Mouse (Mus musculus): ENCODE measurements at regions not wholly inside any gene's neighbourhood (a gene's known extent, or its start where the extent isn't known, plus 50 kb on each side); places are given as distances from the start of the nearest gene placed in this dataset.

- Histone ChIP-seq H3K4me3 (ENCODE audit: low read depth, low read length) (no peak overlapping the region), H3K27me3 (ENCODE audit: control insufficient read depth, insufficient read depth, low read depth, low read length) (no peaks in the 10 kb centered on the region), H3K27ac (ENCODE audit: low read length) (no peak overlapping the region), H3K4me1 (ENCODE audit: control insufficient read depth, insufficient read depth, low read length) (peaks cover 9% of the 10 kb centered on the region; the same call in 1 of the 2 replicates), H3K9me3 (replicated peaks; ENCODE audit: control insufficient read depth, low read length, poor library complexity, severe bottlenecking) (no peaks in the 10 kb centered on the region), H3K4me2 (ENCODE audit: low read length) (no peak overlapping the region), H3K36me3 (ENCODE audit: control insufficient read depth, insufficient read depth, low read length) (no peaks in the 10 kb centered on the region), H3K9ac (ENCODE audit: low read depth, low read length) (no peak overlapping the region)
- ATAC-seq, result no peak
- 41% methylated on average over 3 of the region's 3 CpGs for WGBS
Measured at GRCm38 (mm10) chrX:11100935-11101334, 198.1 kb upstream of the H2al1a start.

DNA sequence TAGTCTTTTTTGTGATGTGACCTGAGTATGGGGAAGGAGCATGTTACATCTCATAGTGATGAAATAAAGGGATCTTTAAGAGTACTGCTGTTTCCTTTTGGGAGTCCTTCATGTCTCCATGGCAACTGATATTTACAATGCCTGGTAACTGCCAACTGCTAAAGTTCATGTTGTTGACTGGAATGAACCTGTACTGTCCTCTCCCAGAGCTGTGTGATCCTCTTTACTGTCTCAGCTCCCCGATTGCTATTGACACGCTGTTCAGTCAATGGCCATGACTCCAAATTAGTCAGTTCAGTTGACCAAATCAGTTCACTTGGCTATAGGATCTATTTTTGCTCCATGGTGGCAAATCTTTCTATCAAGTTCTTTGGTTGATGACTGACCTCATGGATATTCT is 167.8 kb upstream of the H2al1a start:
- no peaks in the 10 kb centered on the region for H3K4me1 ChIP-seq (ENCODE audit: control insufficient read depth, insufficient read depth, low read length)
- no peak for ATAC-seq
- no peak overlapping the region for H3K4me2 ChIP-seq (ENCODE audit: low read length)
- no peaks in the 10 kb centered on the region for H3K36me3 ChIP-seq (ENCODE audit: control insufficient read depth, insufficient read depth, low read length)
- H3K27me3 ChIP-seq (ENCODE audit: control insufficient read depth, insufficient read depth, low read depth, low read length), result no peaks in the 10 kb centered on the region
- WGBS, result 86% methylated on average over 2 of the region's 2 CpGs
- H3K27ac ChIP-seq (ENCODE audit: low read length), result no peak overlapping the region
- H3K9me3 ChIP-seq (replicated peaks; ENCODE audit: control insufficient read depth, low read length, poor library complexity, severe bottlenecking), result no peaks in the 10 kb centered on the region
- no peak overlapping the region for H3K4me3 ChIP-seq (ENCODE audit: low read depth, low read length)
- H3K9ac ChIP-seq (ENCODE audit: low read depth, low read length), result no peak overlapping the region

DNA sequence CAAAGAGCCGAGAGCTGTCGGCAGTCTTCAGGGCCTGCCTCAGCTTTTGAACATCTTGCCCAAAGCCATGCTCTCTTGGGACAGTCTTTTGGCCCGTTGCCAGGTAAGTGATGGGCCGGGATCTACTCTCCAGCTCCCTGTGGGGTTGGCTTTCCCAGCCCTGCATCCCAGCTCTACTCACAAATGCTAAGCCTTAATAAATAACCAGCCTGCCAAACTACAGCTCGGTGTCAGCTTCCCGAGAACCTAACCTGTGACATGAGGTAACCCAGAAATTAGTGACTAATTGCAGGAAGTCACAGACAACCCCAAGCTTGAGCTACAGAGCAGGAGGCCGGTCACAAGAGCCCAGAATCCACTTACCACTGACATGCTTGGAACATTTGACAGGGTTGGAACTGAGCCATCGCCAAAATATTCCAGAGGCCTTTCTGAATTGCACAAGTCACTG is 159.1 kb upstream of the H2al1a start:
- 48% methylated on average over 8 of the region's 8 CpGs for WGBS
- Histone ChIP-seq H3K9ac (ENCODE audit: low read depth, low read length) (no peak overlapping the region), H3K4me3 (ENCODE audit: low read depth, low read length) (no peak overlapping the region), H3K4me1 (ENCODE audit: control insufficient read depth, insufficient read depth, low read length) (no peaks in the 10 kb centered on the region; the same call in 1 of the 2 replicates), H3K27me3 (ENCODE audit: control insufficient read depth, insufficient read depth, low read depth, low read length) (no peaks in the 10 kb centered on the region), H3K9me3 (replicated peaks; ENCODE audit: control insufficient read depth, low read length, poor library complexity, severe bottlenecking) (no peaks in the 10 kb centered on the region), H3K27ac (ENCODE audit: low read length) (no peak overlapping the region), H3K36me3 (ENCODE audit: control insufficient read depth, insufficient read depth, low read length) (no peaks in the 10 kb centered on the region), H3K4me2 (ENCODE audit: low read length) (no peak overlapping the region)
- ATAC-seq, result no peak

GRCm38 (mm10) chrX:11141294-11141693 is 157.8 kb upstream of the H2al1a start:
- Histone ChIP-seq H3K36me3 (ENCODE audit: control insufficient read depth, insufficient read depth, low read length) (no peaks in the 10 kb centered on the region), H3K4me2 (ENCODE audit: low read length) (no peak overlapping the region), H3K4me3 (ENCODE audit: low read depth, low read length) (no peak overlapping the region), H3K27me3 (ENCODE audit: control insufficient read depth, insufficient read depth, low read depth, low read length) (no peaks in the 10 kb centered on the region), H3K9ac (ENCODE audit: low read depth, low read length) (no peak overlapping the region), H3K27ac (ENCODE audit: low read length) (no peak overlapping the region), H3K9me3 (replicated peaks; ENCODE audit: control insufficient read depth, low read length, poor library complexity, severe bottlenecking) (no peaks in the 10 kb centered on the region), H3K4me1 (ENCODE audit: control insufficient read depth, insufficient read depth, low read length) (no peaks in the 10 kb centered on the region; the same call in 1 of the 2 replicates)
- no peak for ATAC-seq
- WGBS, result 87% methylated on average over 1 of the region's 1 CpGs

- WGBS, result 54% methylated on average over 2 of the region's 2 CpGs
- no peak for ATAC-seq
- H3K9ac ChIP-seq (ENCODE audit: low read depth, low read length), result no peak overlapping the region
- no peak overlapping the region for H3K27ac ChIP-seq (ENCODE audit: low read length)
- no peaks in the 10 kb centered on the region for H3K9me3 ChIP-seq (replicated peaks; ENCODE audit: control insufficient read depth, low read length, poor library complexity, severe bottlenecking)
- no peaks in the 10 kb centered on the region for H3K36me3 ChIP-seq (ENCODE audit: control insufficient read depth, insufficient read depth, low read length)
- H3K4me1 ChIP-seq (ENCODE audit: control insufficient read depth, insufficient read depth, low read length), result no peaks in the 10 kb centered on the region
- H3K4me2 ChIP-seq (ENCODE audit: low read length), result no peak overlapping the region
- H3K4me3 ChIP-seq (ENCODE audit: low read depth, low read length), result no peak overlapping the region
- H3K27me3 ChIP-seq (ENCODE audit: control insufficient read depth, insufficient read depth, low read depth, low read length), result no peaks in the 10 kb centered on the region
Measured at GRCm38 (mm10) chrX:11158416-11158815, 140.6 kb upstream of the H2al1a start.

DNA sequence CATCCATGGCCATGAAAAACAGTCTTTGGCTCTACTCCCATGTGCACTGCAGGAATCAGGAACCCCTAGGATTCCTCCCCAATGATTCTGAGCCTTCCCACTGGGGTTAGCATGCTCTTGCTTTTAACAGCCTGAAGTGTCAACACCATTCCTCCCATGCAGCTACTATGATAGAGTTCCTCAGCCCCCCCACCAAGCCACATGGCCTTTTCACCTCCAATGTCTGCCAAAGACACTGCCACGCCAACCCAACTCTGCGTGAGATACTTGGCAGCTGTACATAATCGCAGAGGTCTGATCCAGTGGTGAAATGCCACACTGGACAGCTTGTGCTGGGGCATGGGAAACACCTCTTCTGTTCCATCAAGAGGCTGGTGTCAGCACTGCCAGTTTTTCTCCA is 128.6 kb upstream of the H2al1a start:
- Histone ChIP-seq H3K9ac (ENCODE audit: low read depth, low read length) (no peak overlapping the region), H3K27me3 (ENCODE audit: control insufficient read depth, insufficient read depth, low read depth, low read length) (no peaks in the 10 kb centered on the region), H3K4me2 (ENCODE audit: low read length) (no peak overlapping the region), H3K4me3 (ENCODE audit: low read depth, low read length) (no peak overlapping the region), H3K4me1 (ENCODE audit: control insufficient read depth, insufficient read depth, low read length) (no peaks in the 10 kb centered on the region), H3K36me3 (ENCODE audit: control insufficient read depth, insufficient read depth, low read length) (no peaks in the 10 kb centered on the region), H3K27ac (ENCODE audit: low read length) (no peak overlapping the region), H3K9me3 (replicated peaks; ENCODE audit: control insufficient read depth, low read length, poor library complexity, severe bottlenecking) (no peaks in the 10 kb centered on the region)
- 95% methylated on average over 3 of the region's 3 CpGs for WGBS
- ATAC-seq, result no peak

DNA sequence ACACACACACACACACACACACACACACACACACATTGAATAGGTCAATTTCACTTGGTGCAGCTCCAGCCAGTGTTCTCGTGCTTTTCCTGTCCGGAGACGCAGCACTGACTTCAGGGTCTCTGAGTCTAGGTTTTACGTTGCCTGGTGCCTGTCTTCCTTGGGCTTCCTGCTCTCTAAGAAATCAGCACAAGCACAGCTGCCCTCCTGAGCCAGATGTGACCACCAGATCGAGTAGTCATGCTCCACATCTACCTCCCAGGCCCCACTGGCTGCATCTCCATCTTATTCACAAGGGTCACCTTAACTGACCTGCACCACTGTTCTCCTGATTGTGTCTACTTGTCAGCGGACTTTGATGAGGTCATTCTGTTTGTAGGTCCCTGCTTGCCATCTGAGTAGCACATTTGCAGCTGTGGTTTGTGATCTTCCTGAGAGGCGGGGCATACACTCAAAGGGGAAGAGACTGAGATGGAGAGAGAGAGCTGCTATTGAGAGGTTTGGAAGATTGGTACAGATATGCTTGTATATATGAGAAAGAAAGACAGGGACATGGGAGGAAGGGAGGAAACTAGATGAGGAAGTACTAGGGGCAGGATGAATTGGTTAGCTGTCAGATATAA is 118.8 kb upstream of the H2al1a start:
- 65% methylated on average over 7 of the region's 7 CpGs for whole genome bisulfite sequencing
- Histone ChIP-seq H3K4me2 (ENCODE audit: low read length) (no peak overlapping the region), H3K27me3 (ENCODE audit: control insufficient read depth, insufficient read depth, low read depth, low read length) (no peaks in the 10 kb centered on the region), H3K36me3 (ENCODE audit: control insufficient read depth, insufficient read depth, low read length) (no peaks in the 10 kb centered on the region), H3K27ac (ENCODE audit: low read length) (no peak overlapping the region), H3K4me3 (ENCODE audit: low read depth, low read length) (no peak overlapping the region), H3K9ac (ENCODE audit: low read depth, low read length) (no peak overlapping the region), H3K9me3 (replicated peaks; ENCODE audit: control insufficient read depth, low read length, poor library complexity, severe bottlenecking) (no peaks in the 10 kb centered on the region), H3K4me1 (ENCODE audit: control insufficient read depth, insufficient read depth, low read length) (no peaks in the 10 kb centered on the region)
- no peak for ATAC-seq

DNA sequence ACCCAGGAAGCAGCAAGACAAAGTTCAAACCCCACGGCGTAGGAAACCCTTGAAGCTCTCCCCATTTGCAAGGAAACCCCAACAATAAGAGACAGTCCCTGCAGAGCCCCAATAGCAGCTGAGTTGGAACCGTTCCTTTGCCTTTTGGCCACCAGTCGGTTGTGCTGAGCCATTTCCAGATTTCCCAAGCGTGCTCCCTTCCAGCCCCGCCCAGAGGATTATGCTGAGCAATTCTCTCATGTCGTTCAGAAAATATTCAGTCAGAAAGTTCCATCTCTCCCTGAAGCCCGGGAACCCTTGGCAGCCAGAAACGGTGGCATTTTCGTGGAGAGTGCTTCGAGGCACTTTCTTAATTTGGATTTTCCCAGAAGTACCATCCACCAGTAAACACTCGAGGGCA is 117.2 kb upstream of the H2al1a start:
- ATAC-seq, result no peak
- H3K4me1 ChIP-seq (ENCODE audit: control insufficient read depth, insufficient read depth, low read length), result no peaks in the 10 kb centered on the region

GRCm38 (mm10) chrX:11190851-11191250 is 108.2 kb upstream of the H2al1a start:
- H3K27ac ChIP-seq (ENCODE audit: low read length), result no peak overlapping the region
- ATAC-seq, result no peak
- 92% methylated on average over 6 of the region's 6 CpGs for WGBS
- no peaks in the 10 kb centered on the region for H3K27me3 ChIP-seq (ENCODE audit: control insufficient read depth, insufficient read depth, low read depth, low read length)
- H3K4me1 ChIP-seq (ENCODE audit: control insufficient read depth, insufficient read depth, low read length), result no peaks in the 10 kb centered on the region
- H3K36me3 ChIP-seq (ENCODE audit: control insufficient read depth, insufficient read depth, low read length), result no peaks in the 10 kb centered on the region
- no peaks in the 10 kb centered on the region for H3K9me3 ChIP-seq (replicated peaks; ENCODE audit: control insufficient read depth, low read length, poor library complexity, severe bottlenecking)
- H3K4me3 ChIP-seq (ENCODE audit: low read depth, low read length), result no peak overlapping the region
- no peak overlapping the region for H3K9ac ChIP-seq (ENCODE audit: low read depth, low read length)
- no peak overlapping the region for H3K4me2 ChIP-seq (ENCODE audit: low read length)

More for the DNA sequence above, 117.2 kb upstream of the H2al1a start:
- Histone ChIP-seq H3K4me3 (ENCODE audit: low read depth, low read length) (no peak overlapping the region), H3K4me2 (ENCODE audit: low read length) (no peak overlapping the region), H3K27me3 (ENCODE audit: control insufficient read depth, insufficient read depth, low read depth, low read length) (no peaks in the 10 kb centered on the region), H3K9ac (ENCODE audit: low read depth, low read length) (no peak overlapping the region), H3K36me3 (ENCODE audit: control insufficient read depth, insufficient read depth, low read length) (no peaks in the 10 kb centered on the region), H3K27ac (ENCODE audit: low read length) (no peak overlapping the region), H3K9me3 (replicated peaks; ENCODE audit: control insufficient read depth, low read length, poor library complexity, severe bottlenecking) (no peaks in the 10 kb centered on the region)
- WGBS, result 72% methylated on average over 12 of the region's 12 CpGs
